Mouse (Mus musculus) forebrain, embryonic 13.5 days (tissue): ENCODE measurements around the gene Lst1. TPM values are rescaled to one million over a fixed set of nuclear protein-coding genes. Genes with fewer than 3 reads are reported as not detected.

Experiments used
- ATAC-seq: fragments of 200-750 bp; cut with Nextera tagmentation; 2 replicates; pipeline ENCODE4 v1.8.0; 2017
- H3K27ac ChIP-seq: fragments of 300-500 bp; sonication (generic); 2 replicates; pipeline ENCODE4 v1.5.1; 2015; ENCODE audit warnings: inconsistent platforms, mild to moderate bottlenecking, moderate library complexity
- H3K27me3 ChIP-seq: fragments of 300-500 bp; sonication (generic); 2 replicates; pipeline ENCODE4 v1.6.1; 2015; ENCODE audit warnings: mild to moderate bottlenecking, inconsistent platforms
- H3K36me3 ChIP-seq: fragments of 300-500 bp; sonication (generic); 2 replicates; pipeline ENCODE4 v1.6.1; 2015; ENCODE audit warnings: mild to moderate bottlenecking, inconsistent platforms; ENCODE audit not compliant: poor library complexity, severe bottlenecking
- H3K4me1 ChIP-seq: fragments of 300-500 bp; sonication (generic); 2 replicates; pipeline ENCODE4 v1.6.1; 2015; ENCODE audit warnings: inconsistent platforms
- H3K4me2 ChIP-seq: fragments of 300-500 bp; sonication (generic); 2 replicates; pipeline ENCODE4 v1.6.1; 2015; ENCODE audit warnings: inconsistent platforms, mild to moderate bottlenecking, moderate library complexity
- H3K4me3 ChIP-seq: fragments of 300-500 bp; sonication (generic); 2 replicates; pipeline ENCODE4 v1.5.1; 2015; ENCODE audit warnings: mild to moderate bottlenecking, inconsistent platforms
- H3K9ac ChIP-seq: fragments of 300-500 bp; sonication (generic); 2 replicates; pipeline ENCODE4 v1.6.1; 2015; ENCODE audit warnings: mild to moderate bottlenecking, inconsistent platforms
- H3K9me3 ChIP-seq: fragments of 300-500 bp; sonication (generic); replicated peaks from 2 replicates; pipeline ENCODE4 v1.6.1; 2016; ENCODE audit warnings: inconsistent platforms
- WGBS: fragments of 180-500 bp; shearing (Covaris S2); methylation state at CpG from one replicate; pipeline ENCODE4 v1.1.7; 2015; 5-methylcytosine and 5-hydroxymethylcytosine counted together
- polyA plus RNA-seq: library from polyadenylated mRNA; unstranded; fragments of >200 nt; fragmentation: Nextera tagmentation; extraction: Ambion mirVana; gene quantifications from 2 replicates; pipeline ENCODE4 v1.2.1, GENCODE M21; 2015

Gene Lst1
- polyA plus RNA-seq, 1 experiment from 2014 or later: 3.5 TPM

DNA sequence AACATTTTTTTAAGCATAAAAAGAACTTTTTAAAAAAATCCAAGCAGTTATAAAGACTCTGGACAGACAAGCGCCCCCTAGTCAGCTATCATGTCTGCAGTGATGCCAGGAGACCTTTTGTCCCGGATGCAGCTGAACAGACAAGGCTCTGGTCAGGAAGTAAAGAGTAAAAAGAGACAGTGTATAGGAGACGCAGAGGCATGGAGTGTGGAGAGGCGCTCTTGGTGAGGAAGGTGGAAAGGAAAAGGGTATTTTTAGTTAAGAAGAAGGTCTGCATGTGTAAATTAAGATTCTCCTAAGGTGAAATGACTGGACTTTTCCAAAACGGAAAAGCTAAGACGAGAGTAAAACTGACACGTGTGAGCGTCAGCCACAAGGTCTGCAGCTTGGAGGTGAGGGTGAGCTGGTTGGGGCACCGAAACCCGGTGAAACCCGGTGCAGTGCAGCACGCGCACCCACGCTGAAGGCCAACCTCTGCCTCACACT, 38.4 kb upstream of the Lst1 start:
- Histone ChIP-seq H3K4me1 (peaks cover under 1% of the 10 kb centered on the region), H3K4me3 (no peak overlapping the region), H3K36me3 (peaks cover 70% of the 10 kb centered on the region), H3K27ac (no peak overlapping the region), H3K9ac (no peak overlapping the region), H3K4me2 (no peak overlapping the region), H3K9me3 (no peaks in the 10 kb centered on the region), H3K27me3 (no peaks in the 10 kb centered on the region)
- 90% methylated on average over 14 of the region's 14 CpGs for WGBS
- ATAC-seq: no peak

DNA sequence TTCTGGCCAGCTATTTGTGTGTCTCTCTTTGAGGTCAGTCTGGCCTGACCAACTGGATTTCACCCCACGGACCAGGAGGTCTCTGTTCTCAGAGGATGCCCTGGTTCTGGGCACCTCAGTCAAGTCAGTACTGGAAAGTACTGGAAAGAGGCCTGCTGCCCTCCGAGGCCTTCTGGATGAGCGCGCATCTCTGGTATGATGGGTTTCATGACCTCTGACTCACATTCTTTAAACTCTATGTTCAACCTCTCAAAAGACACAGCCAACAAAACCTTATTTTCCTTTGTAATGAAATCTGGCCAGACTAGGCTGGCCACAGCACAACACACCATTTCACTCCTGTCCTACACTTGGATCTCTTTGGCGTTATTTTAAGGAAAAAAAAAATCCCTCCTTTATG, 37.2 kb upstream of the Lst1 start:
- whole genome bisulfite sequencing: 96% methylated on average over 5 of the region's 5 CpGs
- H3K4me3 ChIP-seq: no peak overlapping the region
- H3K27me3 ChIP-seq: no peaks in the 10 kb centered on the region
- no peak overlapping the region for H3K27ac ChIP-seq
- ATAC-seq: no peak
- no peaks in the 10 kb centered on the region for H3K9me3 ChIP-seq
- no peak overlapping the region for H3K4me2 ChIP-seq
- peaks cover 68% of the 10 kb centered on the region for H3K36me3 ChIP-seq
- H3K4me1 ChIP-seq: no peaks in the 10 kb centered on the region
- H3K9ac ChIP-seq: no peak overlapping the region

DNA sequence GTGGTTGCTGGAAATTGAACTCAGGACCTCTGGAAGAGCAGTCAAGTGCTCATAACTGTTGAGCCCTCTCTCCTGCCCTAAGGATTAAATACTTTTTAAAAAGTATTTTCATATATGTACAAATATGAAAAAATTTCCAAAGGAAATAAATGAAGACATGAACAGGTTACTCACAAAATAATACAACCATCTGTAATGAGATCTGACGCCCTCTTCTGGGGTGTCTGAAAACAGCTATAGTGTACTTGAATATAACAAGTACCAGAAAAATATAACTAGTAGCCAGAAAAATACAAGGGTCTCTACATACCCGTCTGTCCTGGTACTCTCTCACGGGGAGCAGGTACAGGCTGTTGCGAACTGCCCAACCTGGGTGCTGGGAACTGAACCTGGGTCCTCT, 36.4 kb upstream of the Lst1 start:
- Histone ChIP-seq H3K27me3 (no peaks in the 10 kb centered on the region), H3K36me3 (peaks cover 70% of the 10 kb centered on the region), H3K4me3 (no peak overlapping the region), H3K27ac (no peak overlapping the region), H3K9ac (no peak overlapping the region), H3K4me2 (no peak overlapping the region), H3K9me3 (no peaks in the 10 kb centered on the region), H3K4me1 (no peaks in the 10 kb centered on the region)
- 97% methylated on average over 4 of the region's 4 CpGs for WGBS
- no peak for ATAC-seq

DNA sequence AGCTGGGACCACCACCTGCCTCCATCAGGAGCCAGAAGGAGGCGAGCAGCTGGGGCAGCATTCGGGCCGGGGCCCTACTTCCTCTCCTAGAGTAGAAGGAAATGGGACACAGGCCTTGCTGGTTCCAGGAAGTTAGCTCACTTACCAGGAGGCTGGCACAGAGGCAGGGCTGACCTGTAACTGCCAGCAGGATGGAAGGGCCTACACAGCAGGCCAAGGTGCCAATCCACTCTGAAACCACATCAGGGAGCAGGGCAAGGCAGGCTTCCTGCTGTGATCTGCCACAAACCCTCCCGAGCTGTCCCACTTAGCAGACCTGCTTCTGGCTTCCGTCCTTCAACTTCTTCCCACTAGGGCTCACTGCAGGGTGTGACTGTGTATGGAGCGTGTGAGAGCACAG, 34.1 kb upstream of the Lst1 start:
- WGBS: 82% methylated on average over 6 of the region's 6 CpGs
- peaks cover 56% of the 10 kb centered on the region for H3K36me3 ChIP-seq
- H3K4me3 ChIP-seq: no peak overlapping the region

DNA sequence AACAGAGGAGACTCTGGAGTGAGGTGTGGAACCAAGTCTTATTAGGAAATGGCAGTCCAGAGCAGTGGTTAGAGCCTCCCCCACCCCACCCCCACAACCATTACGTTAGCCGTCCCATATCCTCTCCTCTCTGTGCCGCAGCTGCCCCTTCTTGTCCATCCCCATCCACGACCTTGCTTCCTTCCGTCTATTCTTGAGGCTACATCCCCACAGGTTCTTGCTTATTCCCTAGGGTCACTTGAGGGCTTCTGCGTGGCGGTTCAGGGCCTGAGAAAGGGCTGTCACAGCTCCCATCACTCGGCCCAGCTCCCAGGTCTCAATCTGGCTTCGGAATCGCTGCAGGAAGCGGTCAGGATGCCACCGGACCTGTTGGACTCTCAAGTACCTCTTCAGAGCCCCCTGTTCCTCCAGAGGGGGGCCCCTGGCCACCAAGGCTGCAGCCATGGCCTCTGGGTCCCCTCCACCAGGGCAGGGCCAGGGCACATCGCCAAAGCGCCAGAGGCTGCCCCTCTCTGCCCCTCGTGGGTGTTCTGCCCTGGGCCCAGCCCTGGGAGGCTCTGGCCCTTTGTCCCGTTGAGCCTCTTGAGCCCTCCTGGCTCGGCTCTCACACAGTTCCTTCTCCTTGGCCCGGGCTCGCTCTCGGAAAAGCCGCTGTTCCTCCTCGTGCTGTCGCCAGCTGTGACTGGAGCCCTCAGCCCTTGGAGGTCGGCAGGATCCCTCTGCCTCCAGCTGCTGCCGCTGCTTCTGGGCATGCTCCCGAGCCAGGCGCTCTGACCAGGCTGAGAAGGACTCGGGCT, 32.1 kb upstream of the Lst1 start, which contains the start of gene Gm16181:
TSS of gene Gm16181 (plus strand) at position 679 of the 797 bp plus-strand sequence.
- Histone ChIP-seq H3K9ac (no peak within 1 kb of the TSS), H3K4me1 (no peaks in the 10 kb centered on the region), H3K4me3 (no peak within 1 kb of the TSS), H3K27me3 (no peaks in the 10 kb centered on the region), H3K4me2 (no peak within 1 kb of the TSS), H3K36me3 (peaks cover 44% of the 10 kb centered on the region), H3K27ac (no peak within 1 kb of the TSS), H3K9me3 (no peaks in the 10 kb centered on the region)
- WGBS: 83% methylated on average over 28 of the region's 28 CpGs
- no peak for ATAC-seq

More for the DNA sequence above, 34.1 kb upstream of the Lst1 start:
- no peaks in the 10 kb centered on the region for H3K4me1 ChIP-seq
- ATAC-seq: no peak
- no peaks in the 10 kb centered on the region for H3K9me3 ChIP-seq
- H3K27ac ChIP-seq: no peak overlapping the region
- H3K9ac ChIP-seq: no peak overlapping the region
- no peaks in the 10 kb centered on the region for H3K27me3 ChIP-seq
- no peak overlapping the region for H3K4me2 ChIP-seq

DNA sequence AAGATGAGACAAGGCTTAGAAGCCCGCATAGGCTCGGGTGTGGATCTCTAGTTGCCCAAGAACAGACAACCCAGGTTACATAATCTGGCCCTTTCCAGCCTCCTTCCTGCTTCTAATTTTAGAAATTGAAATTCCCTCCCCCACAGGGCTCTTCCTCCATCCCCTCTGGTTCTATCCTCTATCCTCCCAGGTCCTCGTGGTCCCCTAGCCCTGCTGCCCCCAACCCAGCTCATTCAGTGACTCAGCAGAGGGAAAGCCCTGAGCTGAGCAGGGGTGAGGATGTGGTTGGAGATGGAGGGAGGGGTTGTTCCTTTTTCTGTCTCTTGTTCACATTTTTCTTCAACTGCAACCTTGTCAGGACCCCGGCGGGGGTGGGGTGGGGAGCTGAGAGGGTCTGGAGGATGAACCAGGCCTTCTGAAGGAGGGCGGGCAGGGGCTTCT, 31.4 kb upstream of the Lst1 start:
- 90% methylated on average over 6 of the region's 6 CpGs for WGBS
- no peaks in the 10 kb centered on the region for H3K4me1 ChIP-seq
- no peaks in the 10 kb centered on the region for H3K27me3 ChIP-seq
- H3K9me3 ChIP-seq: no peaks in the 10 kb centered on the region
- no peak overlapping the region for H3K27ac ChIP-seq
- no peak overlapping the region for H3K4me2 ChIP-seq
- no peak for ATAC-seq
- no peak overlapping the region for H3K9ac ChIP-seq
- no peak overlapping the region for H3K4me3 ChIP-seq
- peaks cover 37% of the 10 kb centered on the region for H3K36me3 ChIP-seq

DNA sequence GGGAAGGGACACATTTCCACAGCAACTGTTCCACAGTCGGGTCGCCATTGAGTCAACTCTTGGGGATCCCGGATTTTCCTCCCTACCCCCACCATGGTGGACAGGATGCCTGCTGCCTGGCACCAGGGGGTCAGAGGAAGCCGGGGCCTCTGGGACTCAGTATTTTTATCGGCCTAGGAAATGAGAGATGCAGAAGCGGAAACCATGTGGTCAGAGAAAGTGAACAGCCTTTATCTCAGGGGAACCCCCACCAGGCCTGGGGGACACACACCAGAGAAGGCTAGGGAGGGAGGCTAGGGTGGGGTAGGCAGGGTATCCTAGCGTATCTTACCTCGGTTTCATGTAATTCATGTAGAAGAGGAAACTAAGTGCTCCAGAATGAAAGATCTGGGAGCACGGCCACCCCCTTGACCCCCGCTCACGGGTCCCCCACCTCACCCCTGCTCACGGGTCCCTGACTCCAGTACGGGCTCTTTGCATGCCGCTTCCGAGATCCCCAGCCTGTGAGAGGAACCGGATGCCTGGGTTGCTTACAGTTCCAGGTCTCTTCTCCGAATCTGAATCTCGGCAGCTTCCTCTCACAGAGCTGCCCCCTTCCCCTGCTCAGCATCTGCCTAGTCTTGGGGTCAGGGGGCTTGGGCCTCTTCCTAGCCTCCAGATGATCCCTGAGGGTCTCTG, 30.4 kb upstream of the Lst1 start:
- Histone ChIP-seq H3K9ac (no peak overlapping the region), H3K4me2 (no peak overlapping the region), H3K4me3 (no peak overlapping the region), H3K4me1 (no peaks in the 10 kb centered on the region), H3K27ac (no peak overlapping the region), H3K36me3 (peaks cover 37% of the 10 kb centered on the region), H3K9me3 (no peaks in the 10 kb centered on the region), H3K27me3 (no peaks in the 10 kb centered on the region)
- ATAC-seq: no peak
- WGBS: 84% methylated on average over 18 of the region's 18 CpGs

DNA sequence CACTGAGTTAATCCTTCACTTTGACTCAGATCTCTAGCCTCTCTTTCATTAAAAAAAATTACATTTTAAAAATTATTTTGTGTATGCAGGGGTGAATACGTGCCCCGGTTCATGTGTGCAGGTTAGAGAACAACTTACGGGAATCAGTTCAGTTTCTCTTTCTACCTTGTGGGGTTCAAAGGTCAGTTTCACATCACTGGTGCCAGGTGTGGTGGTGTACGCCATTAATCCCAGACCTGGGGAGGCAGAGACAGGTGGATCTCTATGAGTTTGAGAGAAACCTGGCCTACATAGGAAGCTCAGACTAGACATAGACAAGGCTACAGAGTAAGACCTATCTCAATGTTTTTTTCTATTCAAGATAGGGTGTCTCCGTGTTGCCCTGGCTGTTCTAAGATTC, 24.8 kb upstream of the Lst1 start:
- no peaks in the 10 kb centered on the region for H3K36me3 ChIP-seq
- H3K9me3 ChIP-seq: no peaks in the 10 kb centered on the region
- ATAC-seq: no peak
- H3K4me2 ChIP-seq: no peak overlapping the region
- 92% methylated on average over 5 of the region's 5 CpGs for WGBS
- H3K9ac ChIP-seq: no peak overlapping the region
- no peaks in the 10 kb centered on the region for H3K27me3 ChIP-seq
- no peak overlapping the region for H3K27ac ChIP-seq
- no peak overlapping the region for H3K4me3 ChIP-seq
- H3K4me1 ChIP-seq: no peaks in the 10 kb centered on the region

DNA sequence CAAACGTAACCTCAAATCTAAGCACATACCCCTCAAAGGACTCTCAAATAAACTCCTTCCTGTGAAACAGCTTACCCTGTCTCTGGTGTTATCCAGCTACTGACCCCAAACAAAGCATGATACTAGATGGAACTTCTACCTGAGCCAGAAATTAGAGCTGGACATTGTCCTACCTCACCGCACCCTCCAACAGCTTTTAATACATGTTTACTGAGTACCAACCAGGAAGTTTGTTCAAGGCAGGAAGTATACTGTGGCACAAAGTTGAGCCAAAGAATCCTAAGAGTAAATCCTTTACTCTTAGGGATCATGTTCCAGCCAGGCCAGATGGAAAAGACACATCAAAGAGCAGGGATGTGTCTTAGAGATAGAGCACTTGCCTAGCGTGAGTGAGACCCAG, 22.4 kb upstream of the Lst1 start:
- H3K4me1 ChIP-seq: no peaks in the 10 kb centered on the region
- no peaks in the 10 kb centered on the region for H3K9me3 ChIP-seq
- no peak overlapping the region for H3K27ac ChIP-seq
- no peaks in the 10 kb centered on the region for H3K27me3 ChIP-seq
- H3K9ac ChIP-seq: no peak overlapping the region
- WGBS: 75% methylated on average over 3 of the region's 3 CpGs
- no peak overlapping the region for H3K4me2 ChIP-seq
- H3K36me3 ChIP-seq: no peaks in the 10 kb centered on the region
- H3K4me3 ChIP-seq: no peak overlapping the region
- ATAC-seq: no peak

DNA sequence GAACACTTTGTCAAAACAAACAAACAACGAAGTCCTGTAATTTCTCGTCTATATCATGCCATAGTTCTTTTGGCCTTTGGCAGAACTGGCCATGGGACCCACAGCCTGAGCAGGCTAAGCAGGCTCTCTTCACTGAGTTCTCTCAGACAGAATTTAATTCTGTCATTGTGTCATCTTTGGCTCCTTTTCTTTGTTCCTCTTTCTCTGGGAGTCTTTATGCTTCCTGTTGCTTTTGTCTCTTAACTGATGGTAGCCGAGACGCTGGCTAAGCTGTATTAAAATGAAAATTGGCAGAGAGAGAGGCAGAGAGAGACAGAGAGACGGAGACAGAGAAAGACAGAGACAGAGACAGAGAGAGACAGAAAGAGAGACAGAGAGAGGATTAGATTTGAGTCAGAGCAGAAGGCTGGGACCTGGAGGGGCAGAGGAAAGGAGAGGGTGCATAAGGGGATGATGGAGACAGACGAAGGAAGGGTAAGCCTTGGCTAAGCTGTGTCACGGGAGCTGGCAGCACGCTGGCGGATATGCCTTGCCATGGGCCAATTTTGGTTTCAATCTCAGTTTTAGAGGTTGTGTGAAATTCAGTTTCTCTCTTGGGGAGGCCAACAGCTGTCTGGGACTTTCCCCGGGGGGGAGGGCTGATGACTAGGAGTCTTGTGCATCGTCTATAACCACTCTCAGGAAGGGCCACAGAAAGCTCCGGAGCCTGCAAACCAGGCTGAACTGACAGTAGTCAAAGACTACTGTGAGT, 21.7 kb upstream of the Lst1 start:
- Histone ChIP-seq H3K27me3 (0 out of 2 replicates have a peak, but pooled peaks cover 5% of the 10 kb centered on the region), H3K4me3 (no peak overlapping the region), H3K36me3 (no peaks in the 10 kb centered on the region), H3K9me3 (no peaks in the 10 kb centered on the region), H3K9ac (0 out of 2 replicates have a peak overlapping the region, but pooled peaks have one; percentile 2), H3K27ac (no peak overlapping the region), H3K4me1 (no peaks in the 10 kb centered on the region), H3K4me2 (no peak overlapping the region)
- WGBS: 75% methylated on average over 12 of the region's 12 CpGs
- ATAC-seq: no peak

DNA sequence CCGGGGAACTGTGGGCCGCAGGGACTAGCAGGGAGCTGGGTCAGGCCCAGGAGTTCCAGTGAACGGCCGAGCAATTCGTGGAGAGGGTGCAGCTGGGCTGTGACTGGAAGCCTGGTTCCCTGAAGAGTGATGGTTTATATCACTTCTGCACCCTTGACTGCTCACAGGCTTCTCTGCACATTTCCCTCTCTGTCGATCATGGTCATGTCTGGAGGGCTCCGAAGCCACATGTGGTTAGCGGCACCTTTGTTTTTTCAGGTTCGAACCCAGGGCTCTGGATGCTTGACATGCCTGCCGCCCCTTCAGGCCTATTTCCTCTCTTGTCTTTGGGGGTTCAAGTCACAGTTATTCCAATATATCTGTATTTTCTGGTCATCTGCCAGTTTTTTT, 17.1 kb upstream of the Lst1 start:
- H3K4me2 ChIP-seq: no peak overlapping the region
- no peaks in the 10 kb centered on the region for H3K4me1 ChIP-seq
- H3K9me3 ChIP-seq: no peaks in the 10 kb centered on the region
- no peak overlapping the region for H3K9ac ChIP-seq
- ATAC-seq: no peak
- no peaks in the 10 kb centered on the region for H3K36me3 ChIP-seq
- H3K4me3 ChIP-seq: no peak overlapping the region
- peaks cover 38% of the 10 kb centered on the region for H3K27me3 ChIP-seq
- 67% methylated on average over 10 of the region's 10 CpGs for WGBS
- H3K27ac ChIP-seq: no peak overlapping the region
